Mouse (Mus musculus) cerebellum, adult 2 months (tissue): ENCODE measurements around the gene Cenpk. TPM values are rescaled to one million over a fixed set of nuclear protein-coding genes. Genes with fewer than 3 reads are reported as not detected.
A peak's percentile ranks its signal among the peaks of the same experiment; 100 is the strongest.

Experiments
- DNase-seq, 2 experiments: peaks; one replicate each; pipeline ENCODE4 v3.0.0; 2021
- H3K27ac ChIP-seq: fragments of 200-500 bp; 2 replicates; pipeline ENCODE4 v1.5.1; 2012; ENCODE audit warnings: low read length, control low read depth, inconsistent platforms; ENCODE audit not compliant: insufficient read depth
- H3K27me3 ChIP-seq: fragments of 200-500 bp; 2 replicates; pipeline ENCODE4 v1.6.1; 2012; ENCODE audit warnings: inconsistent platforms, mild to moderate bottlenecking, low read length, moderate library complexity; ENCODE audit not compliant: control insufficient read depth, insufficient read depth
- H3K4me1 ChIP-seq: fragments of 200-500 bp; 2 replicates; pipeline ENCODE4 v1.6.1; 2011; ENCODE audit warnings: low read length; ENCODE audit not compliant: control insufficient read depth, insufficient read depth
- H3K4me3 ChIP-seq: fragments of 200-500 bp; replicated peaks from 2 replicates; pipeline ENCODE3; 2011; ENCODE audit warnings: mild to moderate bottlenecking, low read depth, low read length, control low read depth; ENCODE audit not compliant: insufficient read depth
- CTCF ChIP-seq: fragments of 200-500 bp; IDR thresholded peaks from 2 replicates; pipeline ENCODE4 v1.5.1; 2011; ENCODE audit warnings: low read depth, mild to moderate bottlenecking, control low read depth, low read length, moderate library complexity, borderline replicate concordance; ENCODE audit not compliant: insufficient read depth
- POLR2A ChIP-seq: fragments of 200-500 bp; IDR thresholded peaks from 2 replicates; pipeline ENCODE4 v1.6.1; 2011; ENCODE audit warnings: low read length, control low read depth, borderline replicate concordance; ENCODE audit not compliant: insufficient read depth
- WGBS: fragments of 180-500 bp; shearing (Covaris S2); methylation state at CpG from one replicate; pipeline ENCODE4 v1.1.7; 2018; 5-methylcytosine and 5-hydroxymethylcytosine counted together
- polyA plus RNA-seq: library from polyadenylated mRNA; depleted of rRNA; stranded (reverse); fragments of >200 nt; gene quantifications from 2 replicates; pipeline ENCODE4 v1.2.3, GENCODE M21; 2012; rRNA removed

Gene Cenpk
- polyA plus RNA-seq, 1 experiment: 1.0 TPM

DNA sequence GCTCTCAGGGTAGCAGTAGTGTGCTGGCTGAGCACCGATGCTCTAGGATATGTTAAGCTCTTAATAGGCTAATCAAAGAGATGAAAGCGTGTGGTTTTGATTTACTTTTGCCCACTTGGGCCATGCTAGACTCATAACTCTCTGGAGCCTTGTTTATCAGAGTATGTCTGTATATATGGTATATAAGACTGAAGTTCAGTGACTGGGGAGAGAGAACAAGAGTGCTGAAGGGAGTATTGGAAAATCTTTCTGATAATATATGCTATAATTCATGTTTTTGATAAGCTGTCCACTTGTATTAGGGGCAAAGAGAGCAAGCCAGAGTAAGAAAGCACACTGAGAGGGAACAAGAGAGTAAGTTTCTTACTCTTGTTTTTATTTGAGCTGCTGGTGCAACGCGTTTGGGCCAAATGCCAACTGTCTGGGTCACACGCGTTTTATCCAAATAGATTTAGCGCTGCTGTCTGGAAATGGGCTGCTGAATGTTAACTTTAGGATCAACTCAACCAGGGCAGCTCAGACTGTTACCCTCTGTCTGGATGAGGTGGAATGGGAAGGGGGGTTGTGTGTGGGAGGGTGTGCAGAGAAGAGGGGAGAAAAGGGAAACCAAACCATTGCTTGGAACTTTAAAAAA, 59.9 kb downstream of the Cenpk start:
- H3K27ac ChIP-seq: no peak overlapping the region
- H3K27me3 ChIP-seq: no peaks in the 10 kb centered on the region
- WGBS: 0% methylated on average over 7 of the region's 7 CpGs
- TF ChIP-seq POLR2A (no peak), CTCF (no peak)
- peak overlapping the region; percentile 56 for H3K4me3 ChIP-seq
- DNase-seq: peak; percentile 50 to 56
- H3K4me1 ChIP-seq: no peaks in the 10 kb centered on the region

DNA sequence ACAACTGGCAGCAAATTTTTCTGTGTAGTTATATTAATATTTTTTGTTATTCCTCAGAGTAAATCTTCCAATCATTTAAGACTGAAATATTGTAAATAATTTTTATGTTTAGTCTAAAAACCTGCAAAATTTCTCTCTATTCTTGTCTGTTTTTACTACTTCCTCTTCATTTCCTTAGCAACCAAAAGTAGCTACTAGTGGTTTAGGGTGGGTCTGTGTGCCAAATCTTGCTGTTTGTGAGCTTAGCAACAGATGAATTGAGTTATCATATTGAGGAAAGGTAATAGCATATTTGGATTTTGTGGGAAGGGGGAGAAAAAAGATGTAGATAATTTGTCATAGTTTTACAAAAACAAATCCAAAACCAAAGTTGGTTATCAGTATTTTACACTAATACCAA, 60.8 kb downstream of the Cenpk start:
- H3K4me3 ChIP-seq: no peak overlapping the region
- no peak overlapping the region for H3K27ac ChIP-seq
- H3K4me1 ChIP-seq: no peaks in the 10 kb centered on the region
- no peak for DNase-seq
- H3K27me3 ChIP-seq: no peaks in the 10 kb centered on the region
- TF ChIP-seq CTCF: no peak
- TF ChIP-seq POLR2A: no peak

- Histone ChIP-seq H3K4me3 (no peak overlapping the region), H3K27me3 (no peaks in the 10 kb centered on the region), H3K27ac (no peak overlapping the region), H3K4me1 (no peaks in the 10 kb centered on the region)
- 91% methylated on average over 1 of the region's 1 CpGs for WGBS
- DNase-seq: no peak
- no peak for TF ChIP-seq CTCF
- TF ChIP-seq POLR2A: no peak
Measured at GRCm38 (mm10) chr13:104295472-104295871, 67.1 kb downstream of the Cenpk start.

Other genes with a start within 250 kb of the Cenpk start
- gene Nln, start 119.0 kb upstream of the Cenpk start, polyA plus RNA-seq: 12.9 and 13.5 TPM in 2 replicates
- 40.5 and 41.0 TPM in 2 replicates for gene Sgtb, start 118.9 kb upstream of the Cenpk start, polyA plus RNA-seq
- gene Trappc13, start 50.1 kb upstream of the Cenpk start, polyA plus RNA-seq: 30.4 and 31.5 TPM in 2 replicates
- gene Trim23, start 49.8 kb upstream of the Cenpk start, polyA plus RNA-seq: 31.5 and 33.9 TPM in 2 replicates
- 9.1 and 9.2 TPM in 2 replicates for gene Ppwd1, start 232 bp downstream of the Cenpk start, polyA plus RNA-seq
- gene Adamts6, start 59.2 kb downstream of the Cenpk start, polyA plus RNA-seq: 4.6 and 5.0 TPM in 2 replicates